Mouse (Mus musculus): ENCODE results near the gene Gm37240. TPM values are rescaled to one million over a fixed set of nuclear protein-coding genes. Genes with fewer than 3 reads are reported as not detected.

The Gm37240 gene
- polyA plus RNA-seq, 1 experiment from 2014 or later = 0.08 TPM

GRCm38 (mm10) chr3:84804036-84804435, 1083.3 kb downstream of the Gm37240 start:
- Histone ChIP-seq H3K4me3 (no peak overlapping the region), H3K27me3 (no peaks in the 10 kb centered on the region), H3K4me2 (no peak overlapping the region), H3K9me3 (no peaks in the 10 kb centered on the region), H3K4me1 (replicated peaks) (no peaks in the 10 kb centered on the region), H3K36me3 (no peaks in the 10 kb centered on the region), H3K9ac (no peak overlapping the region), H3K27ac (no peak overlapping the region)
- ATAC-seq (ENCODE audit: low FRiP score) = no peak
- 81% methylated on average over 9 of the region's 9 CpGs for WGBS

- 92% methylated on average over 4 of the region's 4 CpGs for WGBS
These were observed 1099.4 kb downstream of the Gm37240 start for GRCm38 (mm10) chr3:84787914-84788313.

DNA sequence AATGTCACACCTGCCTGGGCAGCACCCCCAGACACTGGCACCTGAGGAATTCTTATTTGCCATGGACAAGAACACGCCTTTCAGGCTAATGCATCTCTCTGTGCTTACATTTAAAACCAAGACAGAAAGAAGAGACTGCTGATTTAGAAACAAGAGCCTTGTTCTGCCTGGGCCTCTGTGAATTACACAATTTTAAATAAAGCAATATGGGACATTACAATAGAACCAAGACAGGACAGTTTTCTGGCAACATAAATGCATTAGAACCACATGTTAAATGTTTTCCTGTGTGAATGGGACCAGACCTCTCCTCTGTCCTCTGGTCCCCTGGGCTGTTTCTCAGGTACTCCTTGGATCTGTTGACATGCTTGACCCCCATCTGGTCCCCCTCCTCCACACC, 1111.2 kb downstream of the Gm37240 start:
- 89% methylated on average over 1 of the region's 1 CpGs for WGBS
- no peaks in the 10 kb centered on the region for H3K36me3 ChIP-seq
- no peak for ATAC-seq (ENCODE audit: low FRiP score)
- no peak overlapping the region for H3K4me2 ChIP-seq
- H3K27ac ChIP-seq = no peak overlapping the region
- H3K4me3 ChIP-seq = no peak overlapping the region
- no peaks in the 10 kb centered on the region for H3K9me3 ChIP-seq
- no peaks in the 10 kb centered on the region for H3K27me3 ChIP-seq
- no peak overlapping the region for H3K9ac ChIP-seq
- H3K4me1 ChIP-seq (replicated peaks) = no peaks in the 10 kb centered on the region

More at GRCm38 (mm10) chr3:84787914-84788313, 1099.4 kb downstream of the Gm37240 start:
- H3K27me3 ChIP-seq = no peaks in the 10 kb centered on the region
- H3K27ac ChIP-seq = no peak overlapping the region
- H3K4me3 ChIP-seq = no peak overlapping the region
- no peak overlapping the region for H3K9ac ChIP-seq
- H3K36me3 ChIP-seq = no peaks in the 10 kb centered on the region
- peaks cover 7% of the 10 kb centered on the region for H3K9me3 ChIP-seq
- no peaks in the 10 kb centered on the region for H3K4me1 ChIP-seq (replicated peaks)
- no peak for ATAC-seq (ENCODE audit: low FRiP score)
- H3K4me2 ChIP-seq = no peak overlapping the region

DNA sequence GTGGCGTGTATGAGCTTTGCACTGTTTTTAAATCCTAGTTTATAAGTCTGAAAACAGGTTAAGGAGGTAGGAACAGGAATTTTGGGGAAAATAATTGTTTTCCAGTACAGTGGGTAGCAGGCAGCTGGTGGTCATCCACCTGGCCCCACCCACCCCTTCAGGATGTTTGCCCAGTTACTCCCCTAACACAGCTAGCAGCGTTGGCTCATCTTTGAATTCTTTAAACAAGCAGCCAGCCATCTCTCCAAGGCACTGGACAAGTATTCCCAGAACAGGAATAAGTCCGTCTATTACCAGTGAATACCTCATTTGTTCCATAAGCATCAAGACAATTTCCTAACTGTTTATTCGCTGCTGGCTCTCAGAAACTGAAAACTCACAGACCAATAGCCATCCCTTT, 1111.7 kb downstream of the Gm37240 start:
- no peaks in the 10 kb centered on the region for H3K36me3 ChIP-seq
- H3K9ac ChIP-seq = no peak overlapping the region
- no peaks in the 10 kb centered on the region for H3K27me3 ChIP-seq
- H3K9me3 ChIP-seq = no peaks in the 10 kb centered on the region
- no peaks in the 10 kb centered on the region for H3K4me1 ChIP-seq (replicated peaks)
- H3K4me3 ChIP-seq = no peak overlapping the region
- no peak overlapping the region for H3K27ac ChIP-seq
- ATAC-seq (ENCODE audit: low FRiP score) = no peak
- WGBS = 84% methylated on average over 4 of the region's 4 CpGs
- no peak overlapping the region for H3K4me2 ChIP-seq

- Histone ChIP-seq H3K9me3 (no peaks in the 10 kb centered on the region), H3K4me1 (replicated peaks) (no peaks in the 10 kb centered on the region), H3K27me3 (no peaks in the 10 kb centered on the region), H3K27ac (no peak overlapping the region), H3K4me3 (no peak overlapping the region), H3K9ac (no peak overlapping the region), H3K4me2 (no peak overlapping the region), H3K36me3 (no peaks in the 10 kb centered on the region)
- 83% methylated on average over 6 of the region's 6 CpGs for WGBS
- no peak for ATAC-seq (ENCODE audit: low FRiP score)
These were observed 1112.3 kb downstream of the Gm37240 start for GRCm38 (mm10) chr3:84775067-84775423.

DNA sequence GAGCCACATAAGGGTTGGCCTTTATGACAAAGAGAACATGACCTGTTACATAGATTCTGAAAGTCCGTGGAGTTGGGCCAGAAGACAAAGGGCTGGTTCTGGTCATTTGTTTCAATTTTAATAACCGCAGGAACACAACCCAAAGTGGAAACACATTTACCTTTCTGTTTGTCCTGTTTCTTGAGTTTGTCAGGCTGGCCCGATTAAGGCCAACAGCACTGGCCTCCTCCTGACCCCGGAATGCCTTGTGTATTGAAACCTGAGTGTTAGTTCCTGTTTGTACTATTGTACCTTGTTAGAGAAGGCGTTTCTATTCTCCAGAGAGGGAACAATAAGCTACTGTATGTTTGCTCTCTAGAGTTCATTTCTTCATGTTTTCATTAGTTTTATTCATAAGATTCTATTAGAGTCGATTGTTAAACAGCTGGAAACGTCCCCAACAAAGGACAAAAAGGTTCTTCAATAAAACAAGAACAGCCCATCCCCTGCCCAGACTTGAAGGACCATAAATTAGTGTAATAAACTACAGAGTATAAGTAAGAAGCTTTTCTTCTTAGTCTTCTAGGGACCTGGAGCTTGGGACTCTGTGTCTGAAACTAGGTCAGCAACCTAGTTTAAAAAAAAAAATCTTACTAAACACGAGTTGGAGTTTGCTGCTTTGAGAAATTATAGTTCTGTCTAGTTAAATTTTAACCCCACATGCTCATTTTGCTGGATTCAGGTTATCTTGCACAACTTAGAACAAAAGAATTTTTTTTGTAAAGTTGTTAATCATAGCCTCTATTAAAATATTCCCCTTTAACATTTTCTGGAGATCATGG, 1112.9 kb downstream of the Gm37240 start:
- no peak overlapping the region for H3K9ac ChIP-seq
- no peak overlapping the region for H3K27ac ChIP-seq
- H3K4me2 ChIP-seq = no peak overlapping the region
- no peaks in the 10 kb centered on the region for H3K36me3 ChIP-seq
- H3K27me3 ChIP-seq = no peaks in the 10 kb centered on the region
- 56% methylated on average over 8 of the region's 8 CpGs for WGBS
- no peak for ATAC-seq (ENCODE audit: low FRiP score)
- no peaks in the 10 kb centered on the region for H3K4me1 ChIP-seq (replicated peaks)
- H3K9me3 ChIP-seq = no peaks in the 10 kb centered on the region
- no peak overlapping the region for H3K4me3 ChIP-seq

DNA sequence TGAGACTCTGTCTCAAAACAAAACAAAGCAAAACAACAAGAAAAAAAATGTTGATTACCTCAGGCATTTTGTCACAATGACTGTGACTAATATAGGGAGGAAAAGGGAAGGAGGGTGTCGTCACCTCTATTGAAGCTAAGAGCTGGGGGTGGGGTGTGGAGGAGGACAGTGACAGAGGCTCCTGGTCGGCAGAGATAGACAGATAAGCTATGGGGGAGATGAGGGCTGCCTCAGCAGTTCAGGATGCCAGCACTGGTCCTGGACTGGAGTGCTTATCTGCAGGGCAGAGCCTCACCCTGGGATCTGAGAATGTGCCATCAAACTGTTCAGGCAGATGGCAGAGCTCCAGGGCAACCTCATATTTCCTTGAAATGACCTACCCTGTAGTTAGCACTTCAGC, 1115.3 kb downstream of the Gm37240 start:
- WGBS = 41% methylated on average over 2 of the region's 2 CpGs
- Histone ChIP-seq H3K27me3 (no peaks in the 10 kb centered on the region), H3K36me3 (no peaks in the 10 kb centered on the region), H3K4me3 (no peak overlapping the region), H3K4me1 (replicated peaks) (no peaks in the 10 kb centered on the region), H3K4me2 (no peak overlapping the region), H3K9me3 (no peaks in the 10 kb centered on the region), H3K27ac (no peak overlapping the region), H3K9ac (no peak overlapping the region)
- ATAC-seq (ENCODE audit: low FRiP score) = no peak

- 94% methylated on average over 6 of the region's 6 CpGs for WGBS
These were observed 1116.8 kb downstream of the Gm37240 start for GRCm38 (mm10) chr3:84770518-84770917.

GRCm38 (mm10) chr3:84769411-84769810, 1117.9 kb downstream of the Gm37240 start:
- ATAC-seq (ENCODE audit: low FRiP score) = no peak
- WGBS = 83% methylated on average over 6 of the region's 6 CpGs

More at GRCm38 (mm10) chr3:84770518-84770917, 1116.8 kb downstream of the Gm37240 start:
- ATAC-seq (ENCODE audit: low FRiP score) = no peak
- H3K4me2 ChIP-seq = no peak overlapping the region
- no peaks in the 10 kb centered on the region for H3K9me3 ChIP-seq
- H3K4me1 ChIP-seq (replicated peaks) = no peaks in the 10 kb centered on the region
- no peaks in the 10 kb centered on the region for H3K27me3 ChIP-seq
- no peaks in the 10 kb centered on the region for H3K36me3 ChIP-seq
- H3K9ac ChIP-seq = no peak overlapping the region
- no peak overlapping the region for H3K4me3 ChIP-seq
- no peak overlapping the region for H3K27ac ChIP-seq

GRCm38 (mm10) chr3:84768940-84769339, 1118.4 kb downstream of the Gm37240 start:
- H3K9me3 ChIP-seq = no peaks in the 10 kb centered on the region
- WGBS = 92% methylated on average over 4 of the region's 4 CpGs

More at GRCm38 (mm10) chr3:84769411-84769810, 1117.9 kb downstream of the Gm37240 start:
- H3K27me3 ChIP-seq = no peaks in the 10 kb centered on the region
- no peak overlapping the region for H3K4me3 ChIP-seq
- no peak overlapping the region for H3K27ac ChIP-seq
- H3K4me1 ChIP-seq (replicated peaks) = no peaks in the 10 kb centered on the region
- no peaks in the 10 kb centered on the region for H3K36me3 ChIP-seq
- H3K9me3 ChIP-seq = no peaks in the 10 kb centered on the region
- H3K9ac ChIP-seq = no peak overlapping the region
- H3K4me2 ChIP-seq = no peak overlapping the region

DNA sequence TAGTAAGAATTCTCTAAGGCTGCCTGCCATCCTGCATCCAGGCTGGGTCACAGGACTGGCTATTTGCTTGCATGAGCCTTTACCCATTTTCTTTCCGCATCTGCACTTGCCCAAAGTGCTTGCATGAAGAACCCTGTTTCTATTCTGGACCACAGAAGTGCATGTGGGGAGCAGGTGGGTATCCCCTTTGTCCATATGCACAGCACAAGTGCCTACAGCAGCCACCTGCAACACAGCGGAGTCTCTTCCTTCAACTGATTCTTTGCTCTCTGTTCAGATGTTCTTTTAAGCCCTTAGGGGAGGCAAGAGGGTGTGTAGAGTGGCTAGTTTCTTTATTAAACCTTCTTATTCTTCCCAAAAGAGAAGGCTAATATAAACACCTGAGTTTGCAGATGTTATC, 1133.5 kb downstream of the Gm37240 start:
- Histone ChIP-seq H3K4me3 (no peak overlapping the region), H3K27ac (no peak overlapping the region), H3K9ac (no peak overlapping the region), H3K27me3 (no peaks in the 10 kb centered on the region), H3K4me2 (no peak overlapping the region), H3K9me3 (0 out of 2 replicates have a peak, but pooled peaks cover 5% of the 10 kb centered on the region), H3K36me3 (no peaks in the 10 kb centered on the region), H3K4me1 (replicated peaks) (no peaks in the 10 kb centered on the region)
- WGBS = 88% methylated on average over 2 of the region's 2 CpGs
- ATAC-seq (ENCODE audit: low FRiP score) = no peak

More at GRCm38 (mm10) chr3:84768940-84769339, 1118.4 kb downstream of the Gm37240 start:
- no peaks in the 10 kb centered on the region for H3K27me3 ChIP-seq
- no peak overlapping the region for H3K4me2 ChIP-seq
- H3K4me3 ChIP-seq = no peak overlapping the region
- no peak for ATAC-seq (ENCODE audit: low FRiP score)
- H3K36me3 ChIP-seq = no peaks in the 10 kb centered on the region
- no peaks in the 10 kb centered on the region for H3K4me1 ChIP-seq (replicated peaks)
- H3K27ac ChIP-seq = no peak overlapping the region
- H3K9ac ChIP-seq = no peak overlapping the region

- Histone ChIP-seq H3K4me2 (no peak overlapping the region), H3K4me3 (no peak overlapping the region), H3K9me3 (no peaks in the 10 kb centered on the region), H3K9ac (no peak overlapping the region), H3K27me3 (no peaks in the 10 kb centered on the region), H3K27ac (no peak overlapping the region), H3K4me1 (replicated peaks) (peaks cover 22% of the 10 kb centered on the region), H3K36me3 (no peaks in the 10 kb centered on the region)
- no peak for ATAC-seq (ENCODE audit: low FRiP score)
- 74% methylated on average over 5 of the region's 5 CpGs for WGBS
These were observed 1138.1 kb downstream of the Gm37240 start for GRCm38 (mm10) chr3:84749222-84749621.

GRCm38 (mm10) chr3:84748139-84748538, 1139.2 kb downstream of the Gm37240 start:
- WGBS = 92% methylated on average over 5 of the region's 5 CpGs
- no peak for ATAC-seq (ENCODE audit: low FRiP score)
- Histone ChIP-seq H3K4me3 (no peak overlapping the region), H3K27ac (no peak overlapping the region), H3K4me1 (replicated peaks) (peaks cover 22% of the 10 kb centered on the region), H3K4me2 (no peak overlapping the region), H3K9ac (no peak overlapping the region), H3K9me3 (no peaks in the 10 kb centered on the region), H3K27me3 (no peaks in the 10 kb centered on the region), H3K36me3 (no peaks in the 10 kb centered on the region)
